Comparison of ENCODE assay signal across 16 mouse cellular contexts in the genomic region with DNA sequence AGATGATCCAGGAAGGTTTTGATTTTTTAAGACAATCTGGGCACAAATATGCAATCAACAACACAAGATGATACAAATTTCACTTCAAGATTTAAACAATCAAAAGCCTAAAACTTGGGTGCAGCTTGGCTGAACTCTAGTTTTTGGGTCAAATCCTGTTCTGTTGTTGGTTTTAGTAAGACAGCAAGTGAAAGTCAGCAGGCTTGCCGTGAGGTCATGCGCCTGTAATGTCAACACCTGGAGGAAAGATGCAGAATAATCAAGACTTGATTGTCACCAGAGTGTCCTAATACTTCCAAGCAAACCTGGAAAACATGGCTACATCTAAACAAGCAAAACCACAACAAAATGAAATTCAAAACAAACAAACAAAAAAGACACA.
"Had no signal": no experiment of that assay in that cellular context is flagged by ENCODE, and none has a peak within 500 bp of the region (broad histone marks: within the 10 kb centered on the region; RNA-seq: fewer than 3 reads in every experiment).

No protein-coding gene starts in this region.

- H3K36me3 ChIP-seq: liver, embryonic 15.5 days; lung, embryonic 15.5 days; neural tube, embryonic 12.5 days; stomach, embryonic 15.5 days had no signal

- ATAC-seq: lung, postnatal 0 days; midbrain, embryonic 13.5 days; midbrain, embryonic 15.5 days had no signal

- H3K4me2 ChIP-seq: liver, embryonic 15.5 days; lung, embryonic 15.5 days; midbrain, embryonic 11.5 days; midbrain, embryonic 13.5 days; midbrain, embryonic 15.5 days; neural tube, embryonic 12.5 days; stomach, embryonic 15.5 days had no signal

- H3K27me3 ChIP-seq: liver, embryonic 15.5 days; lung, embryonic 15.5 days; megakaryocyte, embryonic 14.5 days; midbrain, embryonic 13.5 days; midbrain, embryonic 15.5 days; neural tube, embryonic 12.5 days; stomach, embryonic 15.5 days had no signal

- H3K27ac ChIP-seq: liver, embryonic 15.5 days; lung, embryonic 15.5 days; midbrain, embryonic 13.5 days; midbrain, embryonic 15.5 days; neural tube, embryonic 12.5 days; stomach, embryonic 15.5 days; stomach, postnatal 0 days had no signal

- H3K9ac ChIP-seq: liver, embryonic 15.5 days; liver, postnatal 0 days; lung, embryonic 15.5 days; midbrain, embryonic 13.5 days; midbrain, embryonic 15.5 days; neural tube, embryonic 12.5 days; stomach, embryonic 15.5 days had no signal

- H3K4me3 ChIP-seq: liver, embryonic 15.5 days; lung, embryonic 15.5 days; midbrain, embryonic 13.5 days; midbrain, embryonic 15.5 days; neural tube, embryonic 12.5 days; stomach, embryonic 15.5 days had no signal

- DNase-seq: lung, adult 2 months; right cerebral cortex, postnatal 14 days; thymus, adult 18-20 months; thymus, postnatal 14 days; thymus, postnatal 36 days had no signal

- H3K4me1 ChIP-seq: liver, embryonic 15.5 days; lung, embryonic 15.5 days; midbrain, embryonic 13.5 days; midbrain, embryonic 15.5 days; neural tube, embryonic 12.5 days; stomach, embryonic 15.5 days had no signal

- H3K9me3 ChIP-seq: liver, embryonic 15.5 days; lung, embryonic 15.5 days; megakaryocyte, embryonic 14.5 days; midbrain, embryonic 13.5 days; midbrain, embryonic 15.5 days; neural tube, embryonic 12.5 days; stomach, embryonic 15.5 days had no signal
